ENCODE assay signal across 8 mouse cellular contexts in the genomic region with DNA sequence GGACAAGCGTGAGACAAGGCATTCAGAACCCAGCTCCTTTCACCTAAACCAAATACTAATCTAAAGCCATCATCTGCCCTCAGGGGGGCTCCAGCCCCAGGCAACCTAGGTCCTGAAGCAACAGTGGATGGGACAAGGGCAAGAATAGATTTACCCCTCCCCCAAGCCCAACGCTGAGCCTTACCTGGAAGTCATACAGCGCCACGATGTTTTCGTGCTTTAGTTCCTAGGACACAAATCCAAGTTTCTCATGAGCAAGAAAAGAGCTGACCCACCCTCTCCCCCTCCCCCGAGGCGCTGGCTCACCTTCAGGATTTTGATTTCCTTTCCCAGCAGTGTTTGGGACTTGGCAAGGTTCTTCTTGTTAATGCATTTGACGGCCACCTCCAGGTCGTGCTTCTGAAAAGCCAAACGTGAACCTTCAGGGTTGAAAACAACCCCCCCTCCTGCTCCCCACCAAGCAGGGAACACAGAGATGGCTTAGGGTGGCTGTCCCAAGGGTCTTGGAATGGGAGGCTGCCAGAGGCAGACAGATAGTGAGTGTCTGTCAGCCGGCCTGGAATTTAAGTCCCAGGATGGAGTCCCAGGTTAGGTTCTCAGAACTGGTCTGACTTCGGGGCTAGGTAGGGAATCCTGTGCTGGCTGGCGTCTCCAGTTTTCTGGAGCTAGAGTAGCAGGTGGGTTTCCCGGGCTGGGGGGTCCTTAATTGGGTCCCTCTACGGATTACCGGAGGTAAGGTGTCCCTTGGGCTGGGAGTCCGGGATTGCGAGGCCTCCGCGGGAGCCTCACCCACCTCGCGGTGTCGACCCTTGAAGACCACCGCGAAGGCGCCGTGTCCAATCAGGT. TPM values are rescaled to one million over a fixed set of nuclear protein-coding genes. Genes with fewer than 3 reads are reported as not detected.
DNase-seq lines count a peak whose midpoint lies in the region; ATAC-seq lines count a peak whose summit lies in the region.

No protein-coding gene starts in this region.

- H3K4me3 ChIP-seq in stomach, embryonic 15.5 days (replicated peaks) = peak overlapping the region; percentile 85

- no peaks in the 10 kb centered on the region for H3K9me3 ChIP-seq in stomach, embryonic 15.5 days

- no peaks in the 10 kb centered on the region for H3K27me3 ChIP-seq in stomach, embryonic 15.5 days (replicated peaks)

- peak; percentile 34 for DNase-seq in urinary bladder, postnatal 14 days (ENCODE audit: low spot score)
- DNase-seq in urinary bladder, postnatal 4 days (ENCODE audit: low spot score in 2 of 2) = no peak
- DNase-seq in cerebellum, adult 9-10 months = peak; percentile 75
- peak; percentile 26 for DNase-seq in heart, adult 8-10 months (ENCODE audit: low spot score)
- DNase-seq in kidney, adult 8-10 months = peak; percentile 43 to 44
- DNase-seq in lung, postnatal 10 days = peak; percentile 45

- H3K27ac ChIP-seq in stomach, embryonic 15.5 days = peak overlapping the region; percentile 85

- peak overlapping the region; percentile 94 for H3K4me2 ChIP-seq in stomach, embryonic 15.5 days

- peak overlapping the region; percentile 98 for H3K9ac ChIP-seq in stomach, embryonic 15.5 days

- under 1% methylated on average over 27 of the region's 27 CpGs for WGBS in stomach, embryonic 15.5 days

- H3K4me1 ChIP-seq in stomach, embryonic 15.5 days = peaks cover 31% of the 10 kb centered on the region

- no peak for ATAC-seq in stomach, embryonic 15.5 days (ENCODE audit: insufficient read depth, low FRiP score, low read depth)
- ATAC-seq in inflammation-experienced regulatory T-cells, adult 6 months = no peak

- peaks cover 5% of the 10 kb centered on the region; the same call in 1 of the 2 replicates for H3K36me3 ChIP-seq in stomach, embryonic 15.5 days

RNA-seq across cellular contexts. Expression of gene Ulk1, which starts 0.9 kb away (rescaled TPM):
- total RNA-seq in heart, adult 8-10 months (2022) = 10 to 100 TPM; 63.1 to 99.8 (median 73.6) TPM
- 14.0 and 15.8 TPM in 2 replicates for polyA plus RNA-seq in stomach, embryonic 15.5 days (2015; fragmentation: Nextera tagmentation; extraction: Ambion mirVana)
- 10 to 100 TPM in 1 of 3 experiments, 1 to 10 TPM in 2; 8.0 to 12.9 (median 9.3) TPM for polyA plus RNA-seq in inflammation-experienced regulatory T-cells, adult 6 months (2017; shearing (Covaris generic))

RNA-seq across cellular contexts. Expression of gene Pus1, which starts 28.6 kb away (rescaled TPM):
- 10 to 100 TPM; 16.0 to 24.6 (median 21.3) TPM for total RNA-seq in heart, adult 8-10 months (2022)
- polyA plus RNA-seq in stomach, embryonic 15.5 days (2015; fragmentation: Nextera tagmentation; extraction: Ambion mirVana) = 45.0 and 51.1 TPM in 2 replicates
- polyA plus RNA-seq in inflammation-experienced regulatory T-cells, adult 6 months (2017; shearing (Covaris generic)) = 10 to 100 TPM; 17.6 to 37.1 (median 33.8) TPM

RNA-seq across cellular contexts. Expression of gene Hscb, which starts 30.5 kb away (rescaled TPM):
- 10 to 100 TPM; 17.6 to 21.4 (median 20.4) TPM for total RNA-seq in heart, adult 8-10 months (2022)
- polyA plus RNA-seq in stomach, embryonic 15.5 days (2015; fragmentation: Nextera tagmentation; extraction: Ambion mirVana) = 28.2 and 30.0 TPM in 2 replicates
- 10 to 100 TPM; 41.4 to 51.1 (median 45.4) TPM for polyA plus RNA-seq in inflammation-experienced regulatory T-cells, adult 6 months (2017; shearing (Covaris generic))

RNA-seq across cellular contexts. Expression of gene Chek2, which starts 30.7 kb away (rescaled TPM):
- 1 to 10 TPM; 2.0 to 3.2 (median 2.4) TPM for total RNA-seq in heart, adult 8-10 months (2022)
- 31.7 and 33.8 TPM in 2 replicates for polyA plus RNA-seq in stomach, embryonic 15.5 days (2015; fragmentation: Nextera tagmentation; extraction: Ambion mirVana)
- polyA plus RNA-seq in inflammation-experienced regulatory T-cells, adult 6 months (2017; shearing (Covaris generic)) = 10 to 100 TPM in 1 of 3 experiments, 1 to 10 TPM in 2; 3.8 to 17.7 (median 4.3) TPM

RNA-seq across cellular contexts. Expression of gene Ep400, which starts 38.5 kb away (rescaled TPM):
- 10 to 100 TPM; 33.2 to 37.3 (median 34.8) TPM for total RNA-seq in heart, adult 8-10 months (2022)
- 29.8 and 46.2 TPM in 2 replicates for polyA plus RNA-seq in stomach, embryonic 15.5 days (2015; fragmentation: Nextera tagmentation; extraction: Ambion mirVana)
- 10 to 100 TPM; 53.8 to 85.3 (median 69.2) TPM for polyA plus RNA-seq in inflammation-experienced regulatory T-cells, adult 6 months (2017; shearing (Covaris generic))

Comparison
In these comparisons a context has a peak if more than half of its experiments do, and no peak if none do; other contexts are left out.
1. DNase-seq: peak in urinary bladder, postnatal 14 days (single experiment), cerebellum, adult 9-10 months (single experiment), heart, adult 8-10 months (single experiment), kidney, adult 8-10 months (2 of 2) and lung, postnatal 10 days (single experiment); none in urinary bladder, postnatal 4 days (0 of 2).